Mouse (Mus musculus): Measurements from ENCODE around the gene Hpd. TPM values are rescaled to one million over a fixed set of nuclear protein-coding genes. Genes with fewer than 3 reads are reported as not detected.

Hpd gene
- polyA plus RNA-seq, 1 experiment, result 19.6 TPM

- Histone ChIP-seq H3K4me3 (ENCODE audit: low read depth, low read length) (peak overlapping the region; percentile 59), H3K4me1 (ENCODE audit: control insufficient read depth, insufficient read depth, insufficient read length, low read length) (peaks cover 13% of the 10 kb centered on the region), H3K27me3 (ENCODE audit: control insufficient read depth, insufficient read depth, low read length) (no peaks in the 10 kb centered on the region), H3K27ac (ENCODE audit: insufficient read depth, low read depth, low read length) (peak overlapping the region; percentile 41), H3K36me3 (ENCODE audit: control insufficient read depth, insufficient read depth, low read length) (peaks cover 70% of the 10 kb centered on the region)
- WGBS, result 6% methylated on average over 19 of the region's 19 CpGs
- TF ChIP-seq CTCF (IDR thresholded peaks at IDR 0.05; ENCODE audit: extremely low read depth, insufficient read length, insufficient replicate concordance, low read depth, low read length), result peak; percentile 99
- TF ChIP-seq POLR2A (IDR thresholded peaks at IDR 0.05; ENCODE audit: low read depth, low read length), result no peak
Observed at GRCm38 (mm10) chr5:123149451-123150400, 32.8 kb downstream of the Hpd start.

- 84% methylated on average over 25 of the region's 25 CpGs for WGBS
- H3K27me3 ChIP-seq (ENCODE audit: control insufficient read depth, insufficient read depth, low read length), result no peaks in the 10 kb centered on the region
- no peak overlapping the region for H3K27ac ChIP-seq (ENCODE audit: insufficient read depth, low read depth, low read length)
- peaks cover 13% of the 10 kb centered on the region for H3K4me1 ChIP-seq (ENCODE audit: control insufficient read depth, insufficient read depth, insufficient read length, low read length)
- H3K36me3 ChIP-seq (ENCODE audit: control insufficient read depth, insufficient read depth, low read length), result peaks cover 62% of the 10 kb centered on the region
- no peak overlapping the region for H3K4me3 ChIP-seq (ENCODE audit: low read depth, low read length)
- TF ChIP-seq POLR2A (IDR thresholded peaks at IDR 0.05; ENCODE audit: low read depth, low read length), result no peak
- TF ChIP-seq CTCF (IDR thresholded peaks at IDR 0.05; ENCODE audit: extremely low read depth, insufficient read length, insufficient replicate concordance, low read depth, low read length), result no peak
Observed at GRCm38 (mm10) chr5:123148073-123148722, 34.3 kb downstream of the Hpd start.

GRCm38 (mm10) chr5:123147569-123147968 is 35.0 kb downstream of the Hpd start:
- H3K4me1 ChIP-seq (ENCODE audit: control insufficient read depth, insufficient read depth, insufficient read length, low read length), result peaks cover 13% of the 10 kb centered on the region
- no peaks in the 10 kb centered on the region for H3K27me3 ChIP-seq (ENCODE audit: control insufficient read depth, insufficient read depth, low read length)
- WGBS, result 88% methylated on average over 17 of the region's 17 CpGs
- no peak overlapping the region for H3K4me3 ChIP-seq (ENCODE audit: low read depth, low read length)
- no peak overlapping the region for H3K27ac ChIP-seq (ENCODE audit: insufficient read depth, low read depth, low read length)
- peaks cover 56% of the 10 kb centered on the region for H3K36me3 ChIP-seq (ENCODE audit: control insufficient read depth, insufficient read depth, low read length)
- TF ChIP-seq POLR2A (IDR thresholded peaks at IDR 0.05; ENCODE audit: low read depth, low read length), result no peak

GRCm38 (mm10) chr5:123146357-123146756 is 36.2 kb downstream of the Hpd start:
- H3K4me1 ChIP-seq (ENCODE audit: control insufficient read depth, insufficient read depth, insufficient read length, low read length), result peaks cover 13% of the 10 kb centered on the region
- peaks cover 44% of the 10 kb centered on the region for H3K36me3 ChIP-seq (ENCODE audit: control insufficient read depth, insufficient read depth, low read length)
- 89% methylated on average over 11 of the region's 11 CpGs for WGBS

GRCm38 (mm10) chr5:123144746-123145590 is 37.6 kb downstream of the Hpd start:
- TF ChIP-seq POLR2A (IDR thresholded peaks at IDR 0.05; ENCODE audit: low read depth, low read length) (no peak), CTCF (IDR thresholded peaks at IDR 0.05; ENCODE audit: extremely low read depth, insufficient read length, insufficient replicate concordance, low read depth, low read length) (no peak)
- peak overlapping the region; percentile 88 for H3K4me3 ChIP-seq (ENCODE audit: low read depth, low read length)
- peaks cover 39% of the 10 kb centered on the region for H3K36me3 ChIP-seq (ENCODE audit: control insufficient read depth, insufficient read depth, low read length)
- H3K27me3 ChIP-seq (ENCODE audit: control insufficient read depth, insufficient read depth, low read length), result no peaks in the 10 kb centered on the region
- H3K4me1 ChIP-seq (ENCODE audit: control insufficient read depth, insufficient read depth, insufficient read length, low read length), result peaks cover 5% of the 10 kb centered on the region
- WGBS, result 35% methylated on average over 20 of the region's 20 CpGs
- no peak overlapping the region for H3K27ac ChIP-seq (ENCODE audit: insufficient read depth, low read depth, low read length)

More at GRCm38 (mm10) chr5:123146357-123146756, 36.2 kb downstream of the Hpd start:
- H3K4me3 ChIP-seq (ENCODE audit: low read depth, low read length), result no peak overlapping the region
- no peaks in the 10 kb centered on the region for H3K27me3 ChIP-seq (ENCODE audit: control insufficient read depth, insufficient read depth, low read length)
- no peak overlapping the region for H3K27ac ChIP-seq (ENCODE audit: insufficient read depth, low read depth, low read length)
- no peak for TF ChIP-seq CTCF (IDR thresholded peaks at IDR 0.05; ENCODE audit: extremely low read depth, insufficient read length, insufficient replicate concordance, low read depth, low read length)
- TF ChIP-seq POLR2A (IDR thresholded peaks at IDR 0.05; ENCODE audit: low read depth, low read length), result no peak

GRCm38 (mm10) chr5:123143971-123144745 is 38.4 kb downstream of the Hpd start:
- WGBS, result 2% methylated on average over 17 of the region's 17 CpGs
- H3K4me3 ChIP-seq (ENCODE audit: low read depth, low read length), result peak overlapping the region; percentile 88
- H3K4me1 ChIP-seq (ENCODE audit: control insufficient read depth, insufficient read depth, insufficient read length, low read length), result peaks cover 4% of the 10 kb centered on the region
- TF ChIP-seq CTCF (IDR thresholded peaks at IDR 0.05; ENCODE audit: extremely low read depth, insufficient read length, insufficient replicate concordance, low read depth, low read length) (no peak), POLR2A (IDR thresholded peaks at IDR 0.05; ENCODE audit: low read depth, low read length) (no peak)
- H3K27ac ChIP-seq (ENCODE audit: insufficient read depth, low read depth, low read length), result no peak overlapping the region
- H3K36me3 ChIP-seq (ENCODE audit: control insufficient read depth, insufficient read depth, low read length), result peaks cover 39% of the 10 kb centered on the region
- no peaks in the 10 kb centered on the region for H3K27me3 ChIP-seq (ENCODE audit: control insufficient read depth, insufficient read depth, low read length)
